20 mouse cellular contexts compared by ENCODE assay signal in genomic region chr1:36549491-36549890, GRCm38 (mm10). TPM values are rescaled to one million over a fixed set of nuclear protein-coding genes. Genes with fewer than 3 reads are reported as not detected.
DNase-seq lines count a peak whose midpoint lies in the region; ATAC-seq and TF ChIP-seq lines count a peak whose summit lies in the region.
"Had no signal": no experiment of that assay in that cellular context is flagged by ENCODE, and none has a peak within 500 bp of the region (broad histone marks: within the 10 kb centered on the region; RNA-seq: fewer than 3 reads in every experiment).

No protein-coding gene starts in this region.

- H3K36me3 ChIP-seq in kidney, embryonic 14.5 days (ENCODE audit: control insufficient read depth, insufficient read depth, low read length), result peaks cover 61% of the 10 kb centered on the region
- peaks cover 60% of the 10 kb centered on the region for H3K36me3 ChIP-seq in midbrain, embryonic 12.5 days
- H3K36me3 ChIP-seq in midbrain, embryonic 15.5 days (replicated peaks), result peaks cover 49% of the 10 kb centered on the region
- peaks cover 62% of the 10 kb centered on the region for H3K36me3 ChIP-seq in limb, embryonic 14.5 days (ENCODE audit: control insufficient read depth, insufficient read depth, low read length)

- DNase-seq in cerebellum, adult 11-12 months, result peak; percentile 56
- DNase-seq in cerebellum, adult 2 months, result no peak
- DNase-seq in kidney, adult 18-20 months, result no peak
- DNase-seq in limb, embryonic 14.5 days (ENCODE audit: low spot score), result no peak
- DNase-seq in embryo, embryonic 10 days (ENCODE audit: low spot score), result no peak
- DNase-seq: gastrocnemius, postnatal 25 days; heart, postnatal 14 days; kidney, adult 2 months had no signal

- H3K27ac ChIP-seq in cerebellum, adult 2 months (ENCODE audit: insufficient read depth, low read length), result no peak overlapping the region
- H3K27ac ChIP-seq in kidney, embryonic 14.5 days (ENCODE audit: low read depth, low read length), result no peak overlapping the region
- peak overlapping the region; percentile 87; the same call in 1 of the 2 replicates for H3K27ac ChIP-seq in midbrain, embryonic 12.5 days (replicated peaks)
- H3K27ac ChIP-seq in midbrain, embryonic 15.5 days, result no peak overlapping the region
- 0 out of 2 replicates have a peak overlapping the region, but pooled peaks have one; percentile 5 for H3K27ac ChIP-seq in limb, embryonic 14.5 days (replicated peaks; ENCODE audit: low read depth, low read length)
- H3K27ac ChIP-seq: forebrain, embryonic 12.5 days; heart, embryonic 10.5 days; hindbrain, embryonic 15.5 days; layer of hippocampus, adult 2 months had no signal

- TF ChIP-seq CTCF in cerebellum, adult 2 months (IDR thresholded peaks at IDR 0.05; ENCODE audit: borderline replicate concordance, insufficient read depth, low read depth, low read length), result no peak

- H3K9ac ChIP-seq in kidney, embryonic 14.5 days (ENCODE audit: low read depth, low read length), result peak overlapping the region; percentile 18; the same call in 1 of the 2 replicates
- H3K9ac ChIP-seq in midbrain, embryonic 12.5 days (replicated peaks), result no peak overlapping the region
- no peak overlapping the region for H3K9ac ChIP-seq in midbrain, embryonic 15.5 days
- H3K9ac ChIP-seq in limb, embryonic 14.5 days (ENCODE audit: low read depth, low read length, severe bottlenecking), result no peak overlapping the region
- H3K9ac ChIP-seq: forebrain, embryonic 12.5 days; hindbrain, embryonic 15.5 days had no signal

- H3K9me3 ChIP-seq in kidney, embryonic 14.5 days (ENCODE audit: control insufficient read depth, low read length), result no peaks in the 10 kb centered on the region
- H3K9me3 ChIP-seq in midbrain, embryonic 12.5 days, result no peaks in the 10 kb centered on the region
- no peaks in the 10 kb centered on the region for H3K9me3 ChIP-seq in midbrain, embryonic 15.5 days
- H3K9me3 ChIP-seq in limb, embryonic 14.5 days (ENCODE audit: control insufficient read depth, low read length), result no peaks in the 10 kb centered on the region
- H3K9me3 ChIP-seq: forebrain, embryonic 12.5 days; G1E; heart, embryonic 10.5 days; hindbrain, embryonic 15.5 days had no signal

- H3K4me1 ChIP-seq in cerebellum, adult 2 months (ENCODE audit: control insufficient read depth, insufficient read depth, low read length), result peaks cover 45% of the 10 kb centered on the region
- peaks cover 32% of the 10 kb centered on the region for H3K4me1 ChIP-seq in kidney, embryonic 14.5 days (ENCODE audit: control insufficient read depth, insufficient read depth, low read length)
- H3K4me1 ChIP-seq in midbrain, embryonic 12.5 days, result peaks cover 47% of the 10 kb centered on the region
- H3K4me1 ChIP-seq in midbrain, embryonic 15.5 days, result peaks cover 44% of the 10 kb centered on the region
- H3K4me1 ChIP-seq in limb, embryonic 14.5 days (ENCODE audit: control insufficient read depth, insufficient read depth, low read length), result peaks cover 19% of the 10 kb centered on the region

- no peak for TF ChIP-seq POLR2A in cerebellum, adult 2 months (IDR thresholded peaks at IDR 0.05; ENCODE audit: borderline replicate concordance, insufficient read depth, low read length)
- TF ChIP-seq POLR2A in limb, embryonic 14.5 days (IDR thresholded peaks at IDR 0.05; ENCODE audit: borderline replicate concordance, extremely low read depth, insufficient read depth, insufficient read length), result no peak

- H3K4me2 ChIP-seq in kidney, embryonic 14.5 days (replicated peaks; ENCODE audit: low read depth, low read length), result no peak overlapping the region; the same call in 1 of the 2 replicates
- H3K4me2 ChIP-seq in midbrain, embryonic 12.5 days (replicated peaks), result peak overlapping the region; percentile 6; the same call in 1 of the 2 replicates
- H3K4me2 ChIP-seq in midbrain, embryonic 15.5 days, result no peak overlapping the region
- no peak overlapping the region for H3K4me2 ChIP-seq in limb, embryonic 14.5 days (replicated peaks; ENCODE audit: low read depth, low read length, severe bottlenecking)
- H3K4me2 ChIP-seq: forebrain, embryonic 12.5 days; hindbrain, embryonic 15.5 days had no signal

- WGBS in cerebellum, adult 2 months, result 62% methylated on average over 18 of the region's 18 CpGs
- 70% methylated on average over 18 of the region's 18 CpGs for WGBS in kidney, embryonic 14.5 days
- 91% methylated on average over 18 of the region's 18 CpGs for WGBS in midbrain, embryonic 12.5 days
- 88% methylated on average over 18 of the region's 18 CpGs for WGBS in midbrain, embryonic 15.5 days
- 72% methylated on average over 18 of the region's 18 CpGs for WGBS in limb, embryonic 14.5 days

- no peaks in the 10 kb centered on the region for H3K27me3 ChIP-seq in cerebellum, adult 2 months (ENCODE audit: control insufficient read depth, insufficient read depth, low read length)
- no peaks in the 10 kb centered on the region for H3K27me3 ChIP-seq in kidney, embryonic 14.5 days (ENCODE audit: control insufficient read depth, insufficient read depth, low read length)
- no peaks in the 10 kb centered on the region for H3K27me3 ChIP-seq in midbrain, embryonic 12.5 days
- H3K27me3 ChIP-seq in midbrain, embryonic 15.5 days (replicated peaks), result no peaks in the 10 kb centered on the region
- H3K27me3 ChIP-seq in limb, embryonic 14.5 days (ENCODE audit: control insufficient read depth, insufficient read depth, low read length), result no peaks in the 10 kb centered on the region
- H3K27me3 ChIP-seq: forebrain, embryonic 12.5 days; hindbrain, embryonic 15.5 days had no signal

- no peak for ATAC-seq in kidney, embryonic 14.5 days (ENCODE audit: low FRiP score, low TSS enrichment)
- no peak for ATAC-seq in midbrain, embryonic 12.5 days (ENCODE audit: low FRiP score, low read depth)
- ATAC-seq in midbrain, embryonic 15.5 days (replicated peaks), result no peak
- no peak for ATAC-seq in limb, embryonic 14.5 days (ENCODE audit: low FRiP score, low read depth)
- ATAC-seq: CD4-positive, CD25-positive, alpha-beta regulatory T cell, adult 4 months had no signal

- no peak overlapping the region for H3K4me3 ChIP-seq in cerebellum, adult 2 months (replicated peaks; ENCODE audit: insufficient read depth, low read depth, low read length)
- H3K4me3 ChIP-seq in kidney, embryonic 14.5 days (ENCODE audit: low read length), result no peak overlapping the region
- 0 out of 2 replicates have a peak overlapping the region, but pooled peaks have one; percentile 7 for H3K4me3 ChIP-seq in midbrain, embryonic 12.5 days
- H3K4me3 ChIP-seq in midbrain, embryonic 15.5 days, result no peak overlapping the region
- no peak overlapping the region for H3K4me3 ChIP-seq in limb, embryonic 14.5 days (replicated peaks; ENCODE audit: low read length)
- H3K4me3 ChIP-seq: forebrain, embryonic 12.5 days; heart, embryonic 10.5 days; hindbrain, embryonic 15.5 days; layer of hippocampus, adult 2 months had no signal

RNA-seq across cellular contexts. Expression of gene Ankrd39, which starts 2.2 kb away (rescaled TPM):
- polyA plus RNA-seq in cerebellum, adult 2 months (2012; rRNA removed), result 30.8 and 37.5 TPM in 2 replicates
- 22.4 and 22.7 TPM in 2 replicates for polyA plus RNA-seq in kidney, embryonic 14.5 days (2014; fragmentation: Nextera tagmentation; extraction: Ambion mirVana)
- polyA plus RNA-seq in midbrain, embryonic 12.5 days (2016; fragmentation: Nextera tagmentation; extraction: Ambion mirVana), result 19.6 and 19.8 TPM in 2 replicates
- 31.5 and 32.5 TPM in 2 replicates for polyA plus RNA-seq in midbrain, embryonic 15.5 days (2015; fragmentation: Nextera tagmentation; extraction: Ambion mirVana)
- polyA plus RNA-seq in limb, embryonic 14.5 days (2012; rRNA removed), result 22.4 and 26.2 TPM in 2 replicates
- 22.5 and 22.9 TPM in 2 replicates for polyA plus RNA-seq in limb, embryonic 14.5 days (2014; fragmentation: Nextera tagmentation; extraction: Ambion mirVana)

RNA-seq across cellular contexts. Expression of gene Sema4c, which starts 8.7 kb away (rescaled TPM):
- polyA plus RNA-seq in cerebellum, adult 2 months (2012; rRNA removed), result 23.8 and 28.5 TPM in 2 replicates
- 4.8 and 6.0 TPM in 2 replicates for polyA plus RNA-seq in kidney, embryonic 14.5 days (2014; fragmentation: Nextera tagmentation; extraction: Ambion mirVana)
- 35.2 and 37.6 TPM in 2 replicates for polyA plus RNA-seq in midbrain, embryonic 12.5 days (2016; fragmentation: Nextera tagmentation; extraction: Ambion mirVana)
- 34.3 and 37.4 TPM in 2 replicates for polyA plus RNA-seq in midbrain, embryonic 15.5 days (2015; fragmentation: Nextera tagmentation; extraction: Ambion mirVana)
- polyA plus RNA-seq in limb, embryonic 14.5 days (2012; rRNA removed), result 45.9 and 48.5 TPM in 2 replicates
- 2.0 and 4.0 TPM in 2 replicates for polyA plus RNA-seq in limb, embryonic 14.5 days (2014; fragmentation: Nextera tagmentation; extraction: Ambion mirVana)
- polyA plus RNA-seq: G1E had no signal

RNA-seq across cellular contexts. Expression of gene Gm42417, which starts 10.3 kb away (rescaled TPM):
- polyA plus RNA-seq in cerebellum, adult 2 months (2012; rRNA removed), result 0.05 and 0.40 TPM in 2 replicates
- 0.26 TPM in 1 of 2 replicates, not detected in the other for polyA plus RNA-seq in kidney, embryonic 14.5 days (2014; fragmentation: Nextera tagmentation; extraction: Ambion mirVana)
- polyA plus RNA-seq in midbrain, embryonic 12.5 days (2016; fragmentation: Nextera tagmentation; extraction: Ambion mirVana), result 0.55 TPM in 1 of 2 replicates, not detected in the other
- polyA plus RNA-seq in midbrain, embryonic 15.5 days (2015; fragmentation: Nextera tagmentation; extraction: Ambion mirVana), result 0.33 and 0.81 TPM in 2 replicates
- polyA plus RNA-seq in limb, embryonic 14.5 days (2012; rRNA removed), result 0.47 TPM in 1 of 2 replicates, not detected in the other
- not detected in 2 replicates for polyA plus RNA-seq in limb, embryonic 14.5 days (2014; fragmentation: Nextera tagmentation; extraction: Ambion mirVana)
- polyA plus RNA-seq: frontal cortex, adult 2 months; kidney, adult 2 months; liver, embryonic 16.5 days; stomach, embryonic 14.5 days had no signal

RNA-seq across cellular contexts. Expression of gene Ankrd23, which starts 12.8 kb away (rescaled TPM):
- polyA plus RNA-seq in cerebellum, adult 2 months (2012; rRNA removed), result 14.4 and 15.2 TPM in 2 replicates
- polyA plus RNA-seq in kidney, embryonic 14.5 days (2014; fragmentation: Nextera tagmentation; extraction: Ambion mirVana), result 10.5 and 14.6 TPM in 2 replicates
- polyA plus RNA-seq in midbrain, embryonic 12.5 days (2016; fragmentation: Nextera tagmentation; extraction: Ambion mirVana), result 19.8 and 21.1 TPM in 2 replicates
- polyA plus RNA-seq in midbrain, embryonic 15.5 days (2015; fragmentation: Nextera tagmentation; extraction: Ambion mirVana), result 19.0 and 23.5 TPM in 2 replicates
- 27.4 and 32.8 TPM in 2 replicates for polyA plus RNA-seq in limb, embryonic 14.5 days (2012; rRNA removed)
- polyA plus RNA-seq in limb, embryonic 14.5 days (2014; fragmentation: Nextera tagmentation; extraction: Ambion mirVana), result 9.9 and 11.6 TPM in 2 replicates

RNA-seq across cellular contexts. Expression of gene Cnnm3, which starts 37.8 kb away (rescaled TPM):
- 46.2 and 48.7 TPM in 2 replicates for polyA plus RNA-seq in cerebellum, adult 2 months (2012; rRNA removed)
- polyA plus RNA-seq in kidney, embryonic 14.5 days (2014; fragmentation: Nextera tagmentation; extraction: Ambion mirVana), result 5.7 and 7.5 TPM in 2 replicates
- polyA plus RNA-seq in midbrain, embryonic 12.5 days (2016; fragmentation: Nextera tagmentation; extraction: Ambion mirVana), result 3.8 and 4.6 TPM in 2 replicates
- 5.2 and 5.8 TPM in 2 replicates for polyA plus RNA-seq in midbrain, embryonic 15.5 days (2015; fragmentation: Nextera tagmentation; extraction: Ambion mirVana)
- polyA plus RNA-seq in limb, embryonic 14.5 days (2012; rRNA removed), result 22.5 and 25.9 TPM in 2 replicates
- 6.4 and 6.8 TPM in 2 replicates for polyA plus RNA-seq in limb, embryonic 14.5 days (2014; fragmentation: Nextera tagmentation; extraction: Ambion mirVana)

Comparison
In these comparisons a context has a peak if more than half of its experiments do, and no peak if none do; other contexts are left out.
1. H3K27ac ChIP-seq: peak in midbrain, embryonic 12.5 days (single experiment) and limb, embryonic 14.5 days (single experiment); none in cerebellum, adult 2 months (single experiment), kidney, embryonic 14.5 days (single experiment) and midbrain, embryonic 15.5 days (single experiment).